Mouse (Mus musculus) testis, adult 2 months (tissue): ENCODE measurements around the gene D230025D16Rik. TPM values are rescaled to one million over a fixed set of nuclear protein-coding genes. Genes with fewer than 3 reads are reported as not detected.
A peak's percentile ranks its signal among the peaks of the same experiment; 100 is the strongest.
"Not testable (repeated sequence)": the region's sequence is repeated elsewhere in the genome, so short reads cannot be mapped to it uniquely, and the experiment has no call there.

Source experiments
- H3K27ac ChIP-seq: fragments of 200-500 bp; 2 replicates; pipeline ENCODE4 v1.5.1; 2012; ENCODE audit warnings: low read depth, low read length; ENCODE audit not compliant: control insufficient read depth, insufficient read depth
- H3K27me3 ChIP-seq: fragments of 200-500 bp; 2 replicates; pipeline ENCODE4 v1.6.1; 2012; ENCODE audit warnings: mild to moderate bottlenecking, low read length, moderate library complexity; ENCODE audit not compliant: control insufficient read depth, insufficient read depth
- H3K36me3 ChIP-seq: fragments of 200-500 bp; 2 replicates; pipeline ENCODE4 v1.6.1; 2012; ENCODE audit warnings: mild to moderate bottlenecking, low read length; ENCODE audit not compliant: control insufficient read depth, insufficient read depth
- H3K4me1 ChIP-seq: fragments of 200-500 bp; 2 replicates; pipeline ENCODE4 v1.6.1; 2012; ENCODE audit warnings: low read length; ENCODE audit not compliant: control insufficient read depth, insufficient read depth
- H3K4me3 ChIP-seq: fragments of 200-500 bp; 2 replicates; pipeline ENCODE4 v1.5.1; 2012; ENCODE audit warnings: low read depth, mild to moderate bottlenecking, low read length, moderate library complexity, mixed read lengths; ENCODE audit not compliant: control insufficient read depth
- CTCF ChIP-seq: fragments of 200-500 bp; IDR thresholded peaks from 2 replicates; pipeline ENCODE4 v1.5.1; 2012; ENCODE audit warnings: low read depth, mild to moderate bottlenecking, inconsistent platforms, low read length, moderate library complexity; ENCODE audit not compliant: control insufficient read depth, insufficient read depth, insufficient replicate concordance
- POLR2A ChIP-seq: fragments of 200-500 bp; IDR thresholded peaks from 2 replicates; pipeline ENCODE4 v1.6.1; 2012; ENCODE audit warnings: low read depth, mild to moderate bottlenecking, inconsistent platforms, low read length, moderate library complexity; ENCODE audit not compliant: control insufficient read depth
- polyA plus RNA-seq: library from polyadenylated mRNA; depleted of rRNA; stranded (reverse); fragments of >200 nt; gene quantifications from 2 replicates; pipeline ENCODE4 v1.2.3, GENCODE M21; 2012; rRNA removed

Gene D230025D16Rik
- 6.4 and 7.8 TPM in 2 replicates for polyA plus RNA-seq

- H3K4me1 ChIP-seq = peaks cover 6% of the 10 kb centered on the region
- H3K27me3 ChIP-seq = no peaks in the 10 kb centered on the region
- H3K36me3 ChIP-seq = no peaks in the 10 kb centered on the region
- no peak for TF ChIP-seq CTCF
- peak; percentile 89 for TF ChIP-seq POLR2A
- H3K4me3 ChIP-seq = peak within 1 kb of the TSS; percentile 82
- H3K27ac ChIP-seq = peak within 1 kb of the TSS; percentile 79
Observed at GRCm38 (mm10) chr8:105224413-105225271, at the start of gene D230025D16Rik. Gene D230025D16Rik, plus strand, starts transcription at chr8:105225145.

- not testable (repeated sequence) for H3K36me3 ChIP-seq, H3K27me3 ChIP-seq, H3K4me1 ChIP-seq, H3K27ac ChIP-seq, H3K4me3 ChIP-seq
Observed at GRCm38 (mm10) chr8:105175287-105175686, 49.7 kb upstream of the D230025D16Rik start.

GRCm38 (mm10) chr8:105178211-105178800 lies 46.6 kb upstream of the D230025D16Rik start:
- H3K36me3 ChIP-seq = no peaks in the 10 kb centered on the region; the same call in 1 of the 2 replicates
- no peak overlapping the region for H3K27ac ChIP-seq
- no peak overlapping the region for H3K4me3 ChIP-seq
- TF ChIP-seq POLR2A (no peak), CTCF (no peak)
- H3K4me1 ChIP-seq = no peaks in the 10 kb centered on the region
- H3K27me3 ChIP-seq = no peaks in the 10 kb centered on the region

- Histone ChIP-seq H3K27me3 (no peaks in the 10 kb centered on the region), H3K27ac (no peak overlapping the region), H3K4me1 (no peaks in the 10 kb centered on the region), H3K4me3 (no peak overlapping the region), H3K36me3 (no peaks in the 10 kb centered on the region; the same call in 1 of the 2 replicates)
- TF ChIP-seq CTCF = no peak
- TF ChIP-seq POLR2A = no peak
Observed at GRCm38 (mm10) chr8:105182201-105182600, 42.7 kb upstream of the D230025D16Rik start.

- TF ChIP-seq CTCF = no peak
- no peak for TF ChIP-seq POLR2A
- Histone ChIP-seq H3K27me3 (no peaks in the 10 kb centered on the region), H3K4me1 (no peaks in the 10 kb centered on the region), H3K27ac (no peak overlapping the region), H3K4me3 (no peak overlapping the region), H3K36me3 (no peaks in the 10 kb centered on the region; the same call in 1 of the 2 replicates)
Observed at GRCm38 (mm10) chr8:105186467-105187005, 38.4 kb upstream of the D230025D16Rik start.

GRCm38 (mm10) chr8:105192182-105192581 lies 32.8 kb upstream of the D230025D16Rik start:
- TF ChIP-seq CTCF = no peak
- no peak for TF ChIP-seq POLR2A
- H3K36me3 ChIP-seq = no peaks in the 10 kb centered on the region
- no peak overlapping the region for H3K4me3 ChIP-seq
- H3K27ac ChIP-seq = no peak overlapping the region
- H3K4me1 ChIP-seq = no peaks in the 10 kb centered on the region
- H3K27me3 ChIP-seq = no peaks in the 10 kb centered on the region

- no peak for TF ChIP-seq CTCF
- TF ChIP-seq POLR2A = no peak
- H3K36me3 ChIP-seq = no peaks in the 10 kb centered on the region
- no peak overlapping the region for H3K27ac ChIP-seq
- no peaks in the 10 kb centered on the region for H3K4me1 ChIP-seq
- no peaks in the 10 kb centered on the region for H3K27me3 ChIP-seq
- no peak overlapping the region for H3K4me3 ChIP-seq
Observed at GRCm38 (mm10) chr8:105205748-105206147, 19.2 kb upstream of the D230025D16Rik start.
